Mouse (Mus musculus): ENCODE measurements around the gene Opcml.

Opcml gene

DNA sequence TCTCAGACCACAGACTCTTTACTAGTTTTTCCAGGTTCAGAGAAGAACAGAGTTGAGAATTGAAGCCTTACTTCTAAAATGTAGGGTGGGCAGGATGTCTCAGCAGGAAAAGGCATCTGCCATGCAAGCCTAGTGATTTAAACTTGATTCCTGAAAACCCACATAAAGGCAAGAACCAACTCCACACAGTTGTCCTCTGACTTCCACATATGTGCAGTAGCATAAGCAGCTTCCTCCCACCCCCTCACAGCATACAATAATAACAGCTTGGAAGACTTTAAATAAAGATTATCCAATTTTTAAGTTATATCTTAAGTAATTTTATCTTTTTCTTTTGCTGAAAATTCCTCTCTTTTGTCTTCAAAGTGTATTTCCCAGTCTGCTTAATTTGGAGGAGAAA is 1150.3 kb downstream of the Opcml start:
- DNase-seq (ENCODE audit: low spot score) = no peak

DNA sequence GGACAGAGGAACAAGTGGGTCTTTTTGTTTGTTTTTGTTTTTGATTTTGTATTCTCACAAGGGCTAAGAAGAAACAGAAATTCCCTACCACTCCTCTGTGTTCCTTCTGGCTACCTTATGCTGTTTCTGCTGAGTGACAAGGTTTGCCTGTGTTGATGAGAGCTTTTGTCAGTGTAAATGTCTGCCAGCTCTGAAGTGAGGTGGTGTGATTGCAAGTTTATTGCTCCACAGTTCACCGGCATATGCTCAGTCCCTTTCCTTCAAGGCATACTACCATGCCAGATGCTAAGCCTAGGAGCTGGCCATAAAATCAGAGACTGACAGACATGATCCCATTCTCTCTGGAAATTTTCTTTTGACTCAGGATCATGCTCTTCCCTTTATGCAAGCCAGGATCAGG is 1178.9 kb downstream of the Opcml start:
- DNase-seq (ENCODE audit: low spot score) = no peak
